Mouse (Mus musculus): ENCODE measurements at regions not wholly inside any gene's neighbourhood (a gene's known extent, or its start where the extent isn't known, plus 50 kb on each side); places are given as distances from the start of the nearest gene placed in this dataset.

DNA sequence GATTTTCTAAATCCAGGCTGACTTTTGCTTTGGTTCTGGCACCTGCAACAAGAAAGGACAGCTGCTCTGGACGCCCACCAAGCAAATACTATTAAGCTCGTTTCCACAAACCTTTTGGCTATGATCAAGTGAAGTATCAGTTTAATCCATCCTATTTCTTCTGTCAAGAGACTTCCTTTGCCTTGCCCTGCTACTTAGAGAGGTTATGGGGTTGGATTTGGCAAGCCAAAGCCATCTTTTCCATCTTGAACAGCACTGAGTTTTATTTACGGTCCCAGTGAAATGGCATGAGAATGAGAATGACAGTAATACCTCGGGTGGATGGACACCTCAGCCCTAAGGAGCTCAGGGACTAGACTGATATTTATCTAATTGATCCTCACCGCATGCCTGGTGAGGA lies 285.4 kb downstream of the Cenpc1 start:
- Histone ChIP-seq H3K4me3 (replicated peaks; ENCODE audit: low read length) (no peak overlapping the region), H3K9me3 (ENCODE audit: control insufficient read depth, low read length) (no peaks in the 10 kb centered on the region), H3K36me3 (ENCODE audit: control insufficient read depth, insufficient read depth, low read length) (no peaks in the 10 kb centered on the region), H3K4me1 (ENCODE audit: control insufficient read depth, insufficient read depth, low read length) (no peaks in the 10 kb centered on the region), H3K9ac (ENCODE audit: low read depth, low read length, severe bottlenecking) (no peak overlapping the region), H3K27me3 (ENCODE audit: control insufficient read depth, insufficient read depth, low read length) (no peaks in the 10 kb centered on the region), H3K4me2 (replicated peaks; ENCODE audit: low read depth, low read length, severe bottlenecking) (no peak overlapping the region), H3K27ac (replicated peaks; ENCODE audit: low read depth, low read length) (no peak overlapping the region)
- TF ChIP-seq POLR2A (IDR thresholded peaks at IDR 0.05; ENCODE audit: borderline replicate concordance, extremely low read depth, insufficient read depth, insufficient read length), result no peak
- DNase-seq (ENCODE audit: low spot score) (no peak), ATAC-seq (ENCODE audit: low FRiP score, low read depth) (no peak)
- WGBS, result 72% methylated on average over 5 of the region's 5 CpGs

DNA sequence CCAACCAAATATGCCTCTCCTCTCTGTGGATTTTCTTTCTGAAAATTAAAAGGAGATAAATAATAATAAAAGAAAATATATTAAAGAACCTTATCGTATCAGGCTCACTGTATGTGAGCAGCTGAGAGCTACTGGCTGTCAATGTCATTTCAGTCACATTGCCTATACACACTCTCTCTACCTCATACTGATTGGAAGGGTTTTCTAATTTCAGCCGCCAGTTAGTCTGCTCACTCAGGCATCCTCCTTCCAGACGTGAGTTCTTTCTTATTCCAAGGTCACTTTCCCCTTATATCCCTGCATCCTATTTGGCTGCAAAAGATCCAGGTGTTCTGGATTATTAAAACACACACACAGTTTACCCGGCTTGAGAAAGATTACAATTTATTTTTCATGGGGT lies 286.2 kb downstream of the Cenpc1 start:
- no peak overlapping the region for H3K9ac ChIP-seq (ENCODE audit: low read depth, low read length, severe bottlenecking)
- TF ChIP-seq POLR2A (IDR thresholded peaks at IDR 0.05; ENCODE audit: borderline replicate concordance, extremely low read depth, insufficient read depth, insufficient read length), result no peak
- 54% methylated on average over 4 of the region's 4 CpGs for WGBS
- H3K27me3 ChIP-seq (ENCODE audit: control insufficient read depth, insufficient read depth, low read length), result no peaks in the 10 kb centered on the region
- ATAC-seq (ENCODE audit: low FRiP score, low read depth) (no peak), DNase-seq (ENCODE audit: low spot score) (no peak)
- H3K4me3 ChIP-seq (replicated peaks; ENCODE audit: low read length), result no peak overlapping the region
- no peaks in the 10 kb centered on the region for H3K9me3 ChIP-seq (ENCODE audit: control insufficient read depth, low read length)
- H3K36me3 ChIP-seq (ENCODE audit: control insufficient read depth, insufficient read depth, low read length), result no peaks in the 10 kb centered on the region
- no peak overlapping the region for H3K4me2 ChIP-seq (replicated peaks; ENCODE audit: low read depth, low read length, severe bottlenecking)
- no peak overlapping the region for H3K27ac ChIP-seq (replicated peaks; ENCODE audit: low read depth, low read length)
- no peaks in the 10 kb centered on the region for H3K4me1 ChIP-seq (ENCODE audit: control insufficient read depth, insufficient read depth, low read length)

GRCm38 (mm10) chr5:85772660-85773059 lies 292.7 kb downstream of the Cenpc1 start:
- H3K4me2 ChIP-seq (replicated peaks; ENCODE audit: low read depth, low read length, severe bottlenecking), result no peak overlapping the region
- H3K36me3 ChIP-seq (ENCODE audit: control insufficient read depth, insufficient read depth, low read length), result no peaks in the 10 kb centered on the region
- no peak overlapping the region for H3K9ac ChIP-seq (ENCODE audit: low read depth, low read length, severe bottlenecking)
- ATAC-seq (ENCODE audit: low FRiP score, low read depth), result no peak
- H3K9me3 ChIP-seq (ENCODE audit: control insufficient read depth, low read length), result no peaks in the 10 kb centered on the region
- WGBS, result 93% methylated on average over 4 of the region's 4 CpGs
- H3K4me3 ChIP-seq (replicated peaks; ENCODE audit: low read length), result no peak overlapping the region
- DNase-seq (ENCODE audit: low spot score), result no peak
- H3K4me1 ChIP-seq (ENCODE audit: control insufficient read depth, insufficient read depth, low read length), result no peaks in the 10 kb centered on the region
- no peak overlapping the region for H3K27ac ChIP-seq (replicated peaks; ENCODE audit: low read depth, low read length)
- H3K27me3 ChIP-seq (ENCODE audit: control insufficient read depth, insufficient read depth, low read length), result no peaks in the 10 kb centered on the region
- TF ChIP-seq POLR2A (IDR thresholded peaks at IDR 0.05; ENCODE audit: borderline replicate concordance, extremely low read depth, insufficient read depth, insufficient read length), result no peak

DNA sequence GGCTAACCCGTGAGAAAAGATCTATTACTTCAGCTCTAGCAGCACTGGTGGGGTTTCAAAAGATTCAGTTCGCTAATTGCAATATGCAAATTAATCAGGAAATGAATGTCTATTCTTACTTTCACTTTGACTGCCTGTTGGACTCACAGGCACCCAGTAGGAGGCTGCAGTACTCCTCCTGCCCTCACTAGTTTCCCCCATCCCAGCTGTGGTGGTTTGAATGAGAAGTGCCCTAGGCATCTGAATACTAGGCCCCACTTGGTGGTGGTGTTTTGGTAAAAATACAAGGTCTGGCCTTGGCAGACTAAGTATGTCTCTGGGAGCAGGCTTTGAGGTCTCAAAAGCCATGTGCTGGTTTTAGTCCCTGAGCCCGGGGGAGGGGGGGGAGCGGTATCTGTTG lies 293.3 kb downstream of the Cenpc1 start:
- H3K4me1 ChIP-seq (ENCODE audit: control insufficient read depth, insufficient read depth, low read length), result no peaks in the 10 kb centered on the region
- no peak overlapping the region for H3K4me3 ChIP-seq (replicated peaks; ENCODE audit: low read length)
- no peak for TF ChIP-seq POLR2A (IDR thresholded peaks at IDR 0.05; ENCODE audit: borderline replicate concordance, extremely low read depth, insufficient read depth, insufficient read length)
- H3K9me3 ChIP-seq (ENCODE audit: control insufficient read depth, low read length), result no peaks in the 10 kb centered on the region
- H3K9ac ChIP-seq (ENCODE audit: low read depth, low read length, severe bottlenecking), result no peak overlapping the region
- no peak overlapping the region for H3K27ac ChIP-seq (replicated peaks; ENCODE audit: low read depth, low read length)
- no peak for DNase-seq (ENCODE audit: low spot score)
- no peaks in the 10 kb centered on the region for H3K27me3 ChIP-seq (ENCODE audit: control insufficient read depth, insufficient read depth, low read length)
- no peaks in the 10 kb centered on the region for H3K36me3 ChIP-seq (ENCODE audit: control insufficient read depth, insufficient read depth, low read length)
- H3K4me2 ChIP-seq (replicated peaks; ENCODE audit: low read depth, low read length, severe bottlenecking), result no peak overlapping the region
- ATAC-seq (ENCODE audit: low FRiP score, low read depth), result no peak
- 69% methylated on average over 4 of the region's 4 CpGs for WGBS

GRCm38 (mm10) chr5:85767157-85767556 lies 298.2 kb downstream of the Cenpc1 start:
- Histone ChIP-seq H3K36me3 (ENCODE audit: control insufficient read depth, insufficient read depth, low read length) (no peaks in the 10 kb centered on the region), H3K9me3 (ENCODE audit: control insufficient read depth, low read length) (no peaks in the 10 kb centered on the region), H3K4me3 (replicated peaks; ENCODE audit: low read length) (no peak overlapping the region), H3K4me1 (ENCODE audit: control insufficient read depth, insufficient read depth, low read length) (no peaks in the 10 kb centered on the region), H3K4me2 (replicated peaks; ENCODE audit: low read depth, low read length, severe bottlenecking) (no peak overlapping the region), H3K9ac (ENCODE audit: low read depth, low read length, severe bottlenecking) (no peak overlapping the region), H3K27me3 (ENCODE audit: control insufficient read depth, insufficient read depth, low read length) (no peaks in the 10 kb centered on the region), H3K27ac (replicated peaks; ENCODE audit: low read depth, low read length) (no peak overlapping the region)
- WGBS, result 82% methylated on average over 3 of the region's 3 CpGs
- no peak for TF ChIP-seq POLR2A (IDR thresholded peaks at IDR 0.05; ENCODE audit: borderline replicate concordance, extremely low read depth, insufficient read depth, insufficient read length)
- DNase-seq (ENCODE audit: low spot score), result no peak
- no peak for ATAC-seq (ENCODE audit: low FRiP score, low read depth)

GRCm38 (mm10) chr5:85756716-85757115 lies 308.7 kb downstream of the Cenpc1 start:
- no peaks in the 10 kb centered on the region for H3K36me3 ChIP-seq (ENCODE audit: control insufficient read depth, insufficient read depth, low read length)
- H3K4me1 ChIP-seq (ENCODE audit: control insufficient read depth, insufficient read depth, low read length), result no peaks in the 10 kb centered on the region
- H3K4me3 ChIP-seq (replicated peaks; ENCODE audit: low read length), result no peak overlapping the region
- TF ChIP-seq POLR2A (IDR thresholded peaks at IDR 0.05; ENCODE audit: borderline replicate concordance, extremely low read depth, insufficient read depth, insufficient read length), result no peak
- no peak overlapping the region for H3K27ac ChIP-seq (replicated peaks; ENCODE audit: low read depth, low read length)
- no peaks in the 10 kb centered on the region for H3K27me3 ChIP-seq (ENCODE audit: control insufficient read depth, insufficient read depth, low read length)
- 94% methylated on average over 8 of the region's 8 CpGs for WGBS
- H3K4me2 ChIP-seq (replicated peaks; ENCODE audit: low read depth, low read length, severe bottlenecking), result no peak overlapping the region
- DNase-seq (ENCODE audit: low spot score) (no peak), ATAC-seq (ENCODE audit: low FRiP score, low read depth) (no peak)
- no peak overlapping the region for H3K9ac ChIP-seq (ENCODE audit: low read depth, low read length, severe bottlenecking)
- H3K9me3 ChIP-seq (ENCODE audit: control insufficient read depth, low read length), result no peaks in the 10 kb centered on the region
